Mouse (Mus musculus) hindbrain, embryonic 13.5 days (tissue): ENCODE measurements around the gene L1cam. TPM values are rescaled to one million over a fixed set of nuclear protein-coding genes. Genes with fewer than 3 reads are reported as not detected.

ENCODE experiments used
- ATAC-seq: fragments of 200-750 bp; cut with Nextera tagmentation; 2 replicates; pipeline ENCODE4 v1.8.0; 2017; ENCODE audit warnings: moderate TSS enrichment; ENCODE audit not compliant: low FRiP score
- H3K27ac ChIP-seq: fragments of 300-500 bp; sonication (generic); 2 replicates; pipeline ENCODE4 v1.5.1; 2015; ENCODE audit warnings: inconsistent platforms, mild to moderate bottlenecking, moderate library complexity
- H3K27me3 ChIP-seq: fragments of 300-500 bp; sonication (generic); 2 replicates; pipeline ENCODE4 v1.6.1; 2015; ENCODE audit warnings: mild to moderate bottlenecking, inconsistent platforms
- H3K36me3 ChIP-seq: fragments of 300-500 bp; sonication (generic); 2 replicates; pipeline ENCODE4 v1.6.1; 2015; ENCODE audit warnings: mild to moderate bottlenecking, inconsistent platforms
- H3K4me1 ChIP-seq: fragments of 300-500 bp; sonication (generic); replicated peaks from 2 replicates; pipeline ENCODE4 v1.6.1; 2015; ENCODE audit warnings: inconsistent platforms
- H3K4me2 ChIP-seq: fragments of 300-500 bp; sonication (generic); 2 replicates; pipeline ENCODE4 v1.6.1; 2015; ENCODE audit warnings: inconsistent platforms, mild to moderate bottlenecking, moderate library complexity
- H3K4me3 ChIP-seq: fragments of 300-500 bp; sonication (generic); 2 replicates; pipeline ENCODE4 v1.5.1; 2015; ENCODE audit warnings: mild to moderate bottlenecking, inconsistent platforms
- H3K9ac ChIP-seq: fragments of 300-500 bp; sonication (generic); 2 replicates; pipeline ENCODE4 v1.6.1; 2015; ENCODE audit warnings: mild to moderate bottlenecking, inconsistent platforms
- H3K9me3 ChIP-seq: fragments of 300-500 bp; sonication (generic); 2 replicates; pipeline ENCODE4 v1.6.1; 2016; ENCODE audit warnings: inconsistent platforms
- WGBS: fragments of 180-500 bp; shearing (Covaris S2); methylation state at CpG from one replicate; pipeline ENCODE4 v1.1.7; 2015; 5-methylcytosine and 5-hydroxymethylcytosine counted together
- polyA plus RNA-seq: library from polyadenylated mRNA; unstranded; fragments of >200 nt; fragmentation: Nextera tagmentation; extraction: Ambion mirVana; gene quantifications from 2 replicates; pipeline ENCODE4 v1.2.1, GENCODE M21; 2015

L1cam gene
- polyA plus RNA-seq, 1 experiment from 2014 or later = 77.3 TPM

DNA sequence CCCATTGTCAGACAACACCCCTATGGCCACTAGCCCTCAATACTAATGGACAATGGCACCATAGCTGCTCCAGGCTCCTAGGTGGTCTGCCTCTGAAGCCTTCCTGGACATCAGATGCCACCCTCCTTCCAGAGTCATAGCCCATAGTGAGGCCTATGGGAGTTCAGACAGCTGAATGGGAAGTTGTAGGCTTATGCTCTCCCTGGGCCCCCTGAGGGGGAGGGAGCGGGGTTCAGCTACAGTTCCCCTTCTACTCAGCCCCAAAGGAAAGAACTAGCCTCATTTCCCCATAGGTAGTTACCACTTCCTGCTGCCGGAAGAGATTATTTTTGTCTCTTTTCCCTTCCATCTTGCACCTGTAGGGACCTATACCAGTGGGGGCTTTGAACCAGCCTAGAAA lies 15.7 kb upstream of the L1cam start:
- no peak overlapping the region for H3K4me3 ChIP-seq
- no peaks in the 10 kb centered on the region for H3K36me3 ChIP-seq
- H3K27me3 ChIP-seq = no peaks in the 10 kb centered on the region
- H3K4me1 ChIP-seq = peaks cover 7% of the 10 kb centered on the region
- no peaks in the 10 kb centered on the region for H3K9me3 ChIP-seq
- H3K9ac ChIP-seq = no peak overlapping the region
- 85% methylated on average over 2 of the region's 2 CpGs for WGBS
- ATAC-seq = no peak
- no peak overlapping the region for H3K4me2 ChIP-seq
- no peak overlapping the region for H3K27ac ChIP-seq

DNA sequence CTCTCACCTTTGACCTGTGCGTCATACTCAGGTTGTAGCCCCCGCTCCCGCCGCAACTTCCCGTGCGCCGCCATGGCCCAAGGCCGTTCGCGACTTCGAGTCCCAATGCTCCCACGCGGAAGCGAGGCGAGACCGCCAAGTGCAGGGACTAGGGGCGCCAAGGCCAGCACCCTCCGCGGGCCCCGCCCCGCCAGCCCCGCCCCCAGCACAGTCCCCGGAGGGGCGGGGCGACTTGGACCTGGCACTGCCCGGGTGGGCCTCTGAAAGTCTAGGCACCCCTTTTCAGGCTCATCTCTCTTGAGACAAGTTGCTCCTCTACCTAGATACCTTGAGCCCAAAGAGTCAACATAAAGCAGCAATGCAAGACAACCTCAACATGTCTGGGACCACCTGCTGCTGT lies 15.3 kb upstream of the L1cam start:
- Histone ChIP-seq H3K4me1 (peaks cover 7% of the 10 kb centered on the region), H3K27me3 (no peaks in the 10 kb centered on the region), H3K27ac (no peak overlapping the region), H3K36me3 (no peaks in the 10 kb centered on the region), H3K4me3 (no peak overlapping the region), H3K4me2 (peak overlapping the region; percentile 41), H3K9me3 (no peaks in the 10 kb centered on the region), H3K9ac (no peak overlapping the region)
- 30% methylated on average over 18 of the region's 26 CpGs for whole genome bisulfite sequencing
- no peak for ATAC-seq

- H3K36me3 ChIP-seq = no peaks in the 10 kb centered on the region
- H3K27ac ChIP-seq = no peak overlapping the region
- H3K27me3 ChIP-seq = no peaks in the 10 kb centered on the region
- H3K9me3 ChIP-seq = no peaks in the 10 kb centered on the region
- no peak overlapping the region for H3K4me3 ChIP-seq
- ATAC-seq = no peak
- peaks cover 4% of the 10 kb centered on the region for H3K4me1 ChIP-seq
- no peak overlapping the region for H3K9ac ChIP-seq
- H3K4me2 ChIP-seq = no peak overlapping the region
Measured at GRCm38 (mm10) chrX:73910451-73910850, 14.5 kb upstream of the L1cam start.

GRCm38 (mm10) chrX:73910049-73910448 lies 14.1 kb upstream of the L1cam start:
- H3K9ac ChIP-seq = no peak overlapping the region
- H3K36me3 ChIP-seq = no peaks in the 10 kb centered on the region
- H3K27ac ChIP-seq = no peak overlapping the region
- H3K4me3 ChIP-seq = no peak overlapping the region
- no peaks in the 10 kb centered on the region for H3K27me3 ChIP-seq
- H3K9me3 ChIP-seq = no peaks in the 10 kb centered on the region
- no peak for ATAC-seq
- H3K4me1 ChIP-seq = peaks cover 3% of the 10 kb centered on the region
- WGBS = 75% methylated on average over 1 of the region's 1 CpGs
- H3K4me2 ChIP-seq = no peak overlapping the region

GRCm38 (mm10) chrX:73897959-73898358 lies 2.1 kb upstream of the L1cam start:
- no peak for ATAC-seq

DNA sequence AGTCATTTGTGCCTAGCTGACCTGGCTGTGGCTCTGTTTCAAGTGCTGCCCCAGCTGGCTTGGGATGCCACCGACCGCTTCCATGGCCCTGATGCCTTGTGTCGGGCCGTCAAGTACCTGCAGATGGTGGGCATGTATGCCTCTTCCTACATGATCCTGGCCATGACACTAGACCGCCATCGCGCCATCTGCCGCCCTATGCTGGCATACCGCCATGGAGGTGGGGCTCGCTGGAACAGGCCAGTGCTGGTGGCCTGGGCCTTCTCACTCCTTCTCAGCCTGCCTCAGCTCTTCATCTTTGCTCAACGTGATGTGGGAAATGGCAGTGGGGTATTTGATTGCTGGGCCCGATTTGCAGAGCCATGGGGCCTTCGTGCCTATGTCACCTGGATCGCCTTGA lies 3.1 kb downstream of the L1cam start:
- Histone ChIP-seq H3K27me3 (no peaks in the 10 kb centered on the region), H3K27ac (no peak overlapping the region), H3K36me3 (no peaks in the 10 kb centered on the region), H3K4me1 (no peaks in the 10 kb centered on the region), H3K9ac (no peak overlapping the region), H3K4me2 (no peak overlapping the region), H3K4me3 (no peak overlapping the region), H3K9me3 (no peaks in the 10 kb centered on the region)
- WGBS = 95% methylated on average over 14 of the region's 14 CpGs
- no peak for ATAC-seq

More at GRCm38 (mm10) chrX:73897959-73898358, 2.1 kb upstream of the L1cam start:
- no peak overlapping the region for H3K4me3 ChIP-seq
- no peak overlapping the region for H3K4me2 ChIP-seq
- H3K36me3 ChIP-seq = no peaks in the 10 kb centered on the region
- H3K4me1 ChIP-seq = no peaks in the 10 kb centered on the region
- H3K9ac ChIP-seq = no peak overlapping the region
- H3K27me3 ChIP-seq = no peaks in the 10 kb centered on the region
- 60% methylated on average over 3 of the region's 3 CpGs for WGBS
- no peaks in the 10 kb centered on the region for H3K9me3 ChIP-seq
- no peak overlapping the region for H3K27ac ChIP-seq

DNA sequence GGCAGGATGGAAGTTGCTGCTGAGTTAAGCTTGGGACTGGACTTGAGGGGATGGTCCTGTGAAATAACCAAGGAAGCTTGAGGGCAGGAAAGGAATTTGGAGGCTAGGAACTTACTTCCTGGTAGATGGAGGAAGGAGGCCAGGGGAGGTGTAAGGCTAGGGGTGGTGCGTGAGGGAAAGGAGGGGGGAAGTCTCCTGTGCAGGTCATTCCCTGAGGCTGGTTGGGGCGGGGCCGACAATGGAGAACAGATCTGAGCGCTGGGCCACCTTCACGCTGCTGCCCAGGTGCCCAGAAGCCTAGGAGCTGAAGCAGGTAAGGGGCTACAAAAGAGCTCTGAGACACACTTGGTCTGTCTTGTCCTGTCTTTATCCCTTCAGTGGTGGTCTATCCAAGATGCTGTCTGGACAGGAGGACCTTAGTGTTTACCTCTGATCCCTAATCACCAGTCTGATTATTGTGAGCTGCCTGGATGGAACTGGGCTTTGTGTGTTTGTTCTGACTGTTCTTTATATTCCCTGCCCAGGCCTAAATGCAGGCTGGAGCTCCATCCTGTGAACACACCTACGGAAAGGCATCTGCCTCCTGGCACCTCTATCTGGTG lies 4.3 kb downstream of the L1cam start, which contains the start of gene Avpr2:
Gene Avpr2, plus strand, starts transcription at position 552 of the 602 bp plus-strand sequence.
- Histone ChIP-seq H3K27me3 (no peaks in the 10 kb centered on the region), H3K9ac (no peak within 1 kb of the TSS), H3K27ac (no peak within 1 kb of the TSS), H3K4me1 (no peaks in the 10 kb centered on the region), H3K4me3 (no peak within 1 kb of the TSS), H3K36me3 (no peaks in the 10 kb centered on the region), H3K4me2 (no peak within 1 kb of the TSS), H3K9me3 (no peaks in the 10 kb centered on the region)
- WGBS = 90% methylated on average over 6 of the region's 6 CpGs
- ATAC-seq = no peak

- H3K4me3 ChIP-seq = no peak overlapping the region
Measured at GRCm38 (mm10) chrX:73881463-73881862, 14.4 kb downstream of the L1cam start.

GRCm38 (mm10) chrX:73881036-73881427 lies 14.9 kb downstream of the L1cam start:
- peak; percentile 66 for ATAC-seq
- peak overlapping the region; percentile 82 for H3K27ac ChIP-seq
- H3K27me3 ChIP-seq = no peaks in the 10 kb centered on the region
- peaks cover 27% of the 10 kb centered on the region for H3K4me1 ChIP-seq
- WGBS = 19% methylated on average over 16 of the region's 16 CpGs
- H3K4me2 ChIP-seq = peak overlapping the region; percentile 56
- peak overlapping the region; percentile 53 for H3K4me3 ChIP-seq
- no peaks in the 10 kb centered on the region for H3K36me3 ChIP-seq
- H3K9ac ChIP-seq = peak overlapping the region; percentile 83
- no peaks in the 10 kb centered on the region for H3K9me3 ChIP-seq

More at GRCm38 (mm10) chrX:73881463-73881862, 14.4 kb downstream of the L1cam start:
- peak overlapping the region; percentile 56 for H3K4me2 ChIP-seq
- H3K4me1 ChIP-seq = peaks cover 22% of the 10 kb centered on the region
- no peaks in the 10 kb centered on the region for H3K36me3 ChIP-seq
- H3K27ac ChIP-seq = peak overlapping the region; percentile 30; the same call in 1 of the 2 replicates
- H3K27me3 ChIP-seq = no peaks in the 10 kb centered on the region
- no peak for ATAC-seq
- H3K9ac ChIP-seq = peak overlapping the region; percentile 83
- no peaks in the 10 kb centered on the region for H3K9me3 ChIP-seq
- 22% methylated on average over 6 of the region's 6 CpGs for WGBS

DNA sequence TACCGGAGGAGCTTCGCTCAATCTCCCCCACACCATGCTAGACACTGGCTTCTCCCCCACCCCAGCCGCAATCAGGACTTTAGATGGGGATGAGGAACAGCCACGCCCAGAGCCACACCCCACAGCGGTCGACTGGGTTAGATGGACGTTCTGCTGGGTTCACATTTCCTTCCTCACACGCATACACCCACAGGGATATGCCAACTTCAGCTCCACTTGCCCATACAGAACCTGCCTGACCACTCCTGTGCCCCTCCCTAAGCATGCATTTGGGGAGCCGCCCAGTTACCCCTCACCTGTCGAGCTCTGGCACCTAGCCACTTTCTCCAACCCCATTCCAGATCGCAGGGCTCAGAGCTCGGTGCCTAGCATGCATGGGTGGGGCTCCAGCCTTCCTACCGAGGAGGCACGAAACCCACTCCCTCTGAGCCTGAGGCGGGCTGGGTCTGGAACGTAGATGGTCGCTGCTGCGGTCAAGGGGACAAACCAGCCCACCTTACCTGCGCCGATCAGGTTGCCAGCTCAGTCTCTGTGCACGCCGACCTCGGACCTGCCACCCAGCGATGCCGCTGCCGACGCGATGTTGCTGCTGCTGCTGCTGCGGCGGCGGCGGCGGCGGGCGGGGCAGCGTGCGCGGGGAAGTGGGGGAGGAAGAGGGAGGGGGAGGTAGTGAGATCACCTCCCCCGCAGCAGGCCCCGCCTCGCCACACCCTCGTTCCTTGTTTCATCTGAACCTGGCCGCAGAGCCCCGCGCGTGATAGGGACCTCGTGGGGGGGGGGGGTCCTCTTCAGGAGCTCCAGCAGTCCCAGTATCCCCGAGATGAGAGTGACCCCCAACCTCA lies 15.5 kb downstream of the L1cam start:
- H3K4me1 ChIP-seq = peaks cover 33% of the 10 kb centered on the region
- peak; percentile 63 for ATAC-seq
- peak overlapping the region; percentile 56 for H3K4me2 ChIP-seq
- peak overlapping the region; percentile 53 for H3K4me3 ChIP-seq
- peak overlapping the region; percentile 82 for H3K27ac ChIP-seq
- H3K27me3 ChIP-seq = no peaks in the 10 kb centered on the region
- H3K36me3 ChIP-seq = no peaks in the 10 kb centered on the region
- H3K9me3 ChIP-seq = no peaks in the 10 kb centered on the region
- 12% methylated on average over 34 of the region's 48 CpGs for WGBS
- H3K9ac ChIP-seq = peak overlapping the region; percentile 83

GRCm38 (mm10) chrX:73877014-73877413 lies 18.9 kb downstream of the L1cam start:
- H3K4me2 ChIP-seq = peak overlapping the region; percentile 46
- no peak overlapping the region for H3K27ac ChIP-seq
- no peaks in the 10 kb centered on the region for H3K9me3 ChIP-seq
- H3K4me1 ChIP-seq = peaks cover 47% of the 10 kb centered on the region
- H3K27me3 ChIP-seq = no peaks in the 10 kb centered on the region
- WGBS = 90% methylated on average over 1 of the region's 1 CpGs
- no peak overlapping the region for H3K4me3 ChIP-seq
- H3K36me3 ChIP-seq = no peaks in the 10 kb centered on the region
- H3K9ac ChIP-seq = no peak overlapping the region
- ATAC-seq = no peak

GRCm38 (mm10) chrX:73875881-73876280 lies 20.0 kb downstream of the L1cam start:
- H3K4me3 ChIP-seq = no peak overlapping the region
- 72% methylated on average over 2 of the region's 2 CpGs for whole genome bisulfite sequencing
- peak overlapping the region; percentile 46 for H3K4me2 ChIP-seq
- H3K27me3 ChIP-seq = no peaks in the 10 kb centered on the region
- H3K9me3 ChIP-seq = no peaks in the 10 kb centered on the region
- no peak for ATAC-seq
- no peaks in the 10 kb centered on the region for H3K36me3 ChIP-seq
- no peak overlapping the region for H3K27ac ChIP-seq
- peaks cover 44% of the 10 kb centered on the region for H3K4me1 ChIP-seq
- no peak overlapping the region for H3K9ac ChIP-seq
